18 mouse cellular contexts compared by ENCODE assay signal in the genomic region with DNA sequence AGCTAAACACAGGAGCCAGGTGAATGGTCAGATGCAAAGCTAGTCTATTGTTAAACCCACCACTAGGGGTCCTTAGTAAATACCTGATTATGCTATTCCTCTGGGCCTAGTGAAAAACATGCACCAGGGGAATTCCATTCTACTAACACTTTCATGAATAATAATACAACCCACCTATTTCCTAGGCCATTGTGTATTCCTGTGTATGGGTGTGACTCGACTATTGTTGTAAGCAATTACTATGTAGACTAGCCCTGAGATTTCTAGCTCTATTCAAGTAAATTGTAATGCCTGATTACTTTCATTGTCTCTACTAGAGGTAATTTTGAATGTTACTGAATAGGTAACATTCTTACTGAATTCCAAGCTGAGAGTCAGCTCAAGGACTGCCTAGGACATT. TPM values are rescaled to one million over a fixed set of nuclear protein-coding genes. Genes with fewer than 3 reads are reported as not detected.
DNase-seq lines count a peak whose midpoint lies in the region; TF ChIP-seq lines count a peak whose summit lies in the region.
"Not testable (repeated sequence)": the region's sequence is repeated elsewhere in the genome, so short reads cannot be mapped to it uniquely, and the experiment has no call there.
"Had no signal": no experiment of that assay in that cellular context is flagged by ENCODE, and none has a peak within 500 bp of the region (broad histone marks: within the 10 kb centered on the region; RNA-seq: fewer than 3 reads in every experiment).

No protein-coding gene starts in this region.

- not testable (repeated sequence) for H3K4me3 ChIP-seq in MEL (ENCODE audit: control insufficient read depth in 1 of 2, insufficient read depth in 1 of 2, low read depth in 2 of 2, low read length in 2 of 2)

- DNase-seq in A20 (ENCODE audit: low read depth, low spot score) = peak; percentile 12
- DNase-seq in MEL (ENCODE audit: low read depth, low spot score) = not testable (repeated sequence)
- peak; percentile 58 for DNase-seq in ZHBTc4 (ENCODE audit: low read depth, low spot score)
- DNase-seq in kidney, adult 11 months = peak; percentile 2
- peak; percentile 57 for DNase-seq in kidney, adult 9 months

- not testable (repeated sequence) for TF ChIP-seq EP300 in MEL (IDR thresholded peaks at IDR 0.05; ENCODE audit: low read depth in 1 of 2, low read length in 2 of 2)

- not testable (repeated sequence) for H3K9me3 ChIP-seq in MEL (replicated peaks; ENCODE audit: insufficient read depth, low read length)

- TF ChIP-seq CTCF in MEL (IDR thresholded peaks at IDR 0.05 in 2 of 3, conservative IDR thresholded peaks at IDR 0.05 in 1 of 3; ENCODE audit: control insufficient read depth in 1 of 3, insufficient read depth in 1 of 3, low read depth in 2 of 3, low read length in 3 of 3, poor library complexity in 1 of 3, severe bottlenecking in 1 of 3) = peak in 2 of 3 experiments; percentile 9 to 10; a peak in 1 of 6 replicates

- H3K4me1 ChIP-seq in MEL (ENCODE audit: control insufficient read depth in 1 of 2, insufficient read depth in 2 of 2, low read length in 2 of 2) = not testable (repeated sequence)

- H3K27ac ChIP-seq in MEL (ENCODE audit: control insufficient read depth, low read depth, low read length) = not testable (repeated sequence)

- H3K79me2 ChIP-seq in MEL (ENCODE audit: control insufficient read depth, insufficient read depth, low read length, poor library complexity) = not testable (repeated sequence)

- H3K27me3 ChIP-seq in MEL (ENCODE audit: control insufficient read depth in 1 of 2, insufficient read depth in 2 of 2, low read length in 2 of 2) = not testable (repeated sequence)

- TF ChIP-seq POLR2A in MEL (IDR thresholded peaks at IDR 0.05; ENCODE audit: control insufficient read depth in 1 of 2, insufficient read depth in 1 of 2, low read depth in 1 of 2, low read length in 2 of 2, poor library complexity in 1 of 2) = not testable (repeated sequence)

- not testable (repeated sequence) for H3K36me3 ChIP-seq in MEL (ENCODE audit: control insufficient read depth in 1 of 2, insufficient read depth in 2 of 2, low read length in 2 of 2)

- H3K9ac ChIP-seq in MEL (ENCODE audit: control insufficient read depth, low read depth, low read length, poor library complexity, severe bottlenecking) = not testable (repeated sequence)

- not testable (repeated sequence) for TF ChIP-seq RAD21 in MEL (IDR thresholded peaks at IDR 0.05; ENCODE audit: low read depth, low read length)

RNA-seq across cellular contexts. Expression of a gene that starts 9.2 kb away (rescaled TPM):
- not detected in 2 replicates for total RNA-seq in MEL (2012; rRNA removed)
- polyA plus RNA-seq in MEL (2012; ENCODE audit: insufficient read depth in 1 of 2, insufficient read length in 2 of 2, low read depth in 1 of 2, low replicate concordance in 2 of 2, missing spikeins in 1 of 2) = under 1 TPM in 1 of 2 experiments, not detected in 1; 0.04 TPM
- total RNA-seq: adrenal gland, postnatal 25 days; common myeloid progenitor, adult 5-6 weeks had no signal
- polyA plus RNA-seq: embryonic facial prominence, embryonic 11.5 days; embryonic facial prominence, embryonic 15.5 days; erythroblast, embryonic 14.5 days; G1E had no signal

RNA-seq across cellular contexts. Expression of a gene that starts 15.5 kb away (rescaled TPM):
- total RNA-seq in MEL (2012; rRNA removed) = not detected in 2 replicates
- not detected for polyA plus RNA-seq in MEL (2012; ENCODE audit: insufficient read depth in 1 of 2, insufficient read length in 2 of 2, low read depth in 1 of 2, low replicate concordance in 2 of 2, missing spikeins in 1 of 2)
- total RNA-seq: common myeloid progenitor, adult 5-6 weeks had no signal
- polyA plus RNA-seq: brain, embryonic 14.5 days; C2C12; embryonic facial prominence, embryonic 11.5 days; embryonic facial prominence, embryonic 13.5 days; embryonic facial prominence, embryonic 15.5 days; erythroblast, embryonic 14.5 days; forebrain, embryonic 10.5 days; forebrain, embryonic 12.5 days; forebrain, embryonic 16.5 days; G1E had no signal

RNA-seq across cellular contexts. Expression of a gene that starts 25.8 kb away (rescaled TPM):
- not detected in 2 replicates for total RNA-seq in MEL (2012; rRNA removed)
- polyA plus RNA-seq in MEL (2012; ENCODE audit: insufficient read depth in 1 of 2, insufficient read length in 2 of 2, low read depth in 1 of 2, low replicate concordance in 2 of 2, missing spikeins in 1 of 2) = not detected
- total RNA-seq: common myeloid progenitor, adult 5-6 weeks; G1E had no signal
- polyA plus RNA-seq: C2C12; embryonic facial prominence, embryonic 11.5 days; embryonic facial prominence, embryonic 13.5 days; erythroblast, embryonic 14.5 days; forebrain, embryonic 10.5 days; forebrain, embryonic 12.5 days; forebrain, embryonic 14.5 days; forebrain, embryonic 16.5 days; G1E had no signal

RNA-seq across cellular contexts. Expression of a gene that starts 25.9 kb away (rescaled TPM):
- not detected in 2 replicates for total RNA-seq in MEL (2012; rRNA removed)
- polyA plus RNA-seq in MEL (2012; ENCODE audit: insufficient read depth in 1 of 2, insufficient read length in 2 of 2, low read depth in 1 of 2, low replicate concordance in 2 of 2, missing spikeins in 1 of 2) = not detected
- total RNA-seq: common myeloid progenitor, adult 5-6 weeks had no signal
- polyA plus RNA-seq: embryonic facial prominence, embryonic 11.5 days; erythroblast, embryonic 14.5 days; forebrain, embryonic 10.5 days; forebrain, embryonic 12.5 days; forebrain, embryonic 14.5 days; forebrain, embryonic 16.5 days; G1E had no signal

RNA-seq across cellular contexts. Expression of a gene that starts 33.9 kb away (rescaled TPM):
- 0.04 TPM in 1 of 2 replicates, not detected in the other for total RNA-seq in MEL (2012; rRNA removed)
- under 1 TPM in 1 of 2 experiments, not detected in 1; 0.58 TPM for polyA plus RNA-seq in MEL (2012; ENCODE audit: insufficient read depth in 1 of 2, insufficient read length in 2 of 2, low read depth in 1 of 2, low replicate concordance in 2 of 2, missing spikeins in 1 of 2)
- total RNA-seq: common myeloid progenitor, adult 5-6 weeks; G1E had no signal
- polyA plus RNA-seq: G1E had no signal
